Mouse (Mus musculus): ENCODE data around the gene Il21r.

DNA sequence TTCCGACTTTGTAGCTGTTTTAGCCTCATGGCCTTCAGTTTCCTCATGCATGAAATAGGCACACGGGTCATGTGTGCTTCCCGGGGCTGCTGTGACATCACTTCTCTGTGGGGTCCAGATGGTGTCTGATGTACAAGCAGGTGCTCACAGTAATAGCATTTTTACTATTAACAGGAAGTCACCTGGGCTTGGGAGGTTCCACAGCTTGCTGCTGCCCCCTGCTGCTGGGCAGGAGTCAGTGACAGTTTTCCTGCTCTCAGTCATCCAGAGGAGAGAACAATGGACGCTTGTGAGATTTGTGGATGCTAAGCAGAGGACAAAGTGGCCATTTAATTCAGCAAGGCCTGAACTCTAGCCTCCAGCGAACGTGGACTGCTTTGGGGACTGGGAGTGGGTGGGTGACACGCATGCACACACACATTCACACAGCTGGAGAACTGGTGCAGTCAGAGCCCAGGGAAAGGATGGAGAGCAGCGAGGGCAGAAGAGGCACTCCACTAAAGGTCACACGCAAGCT, 35.7 kb downstream of the Il21r start:
- peak; percentile 96 for TF ChIP-seq CTCF (IDR thresholded peaks at IDR 0.05; ENCODE audit: control insufficient read depth, insufficient read depth, low read length)
- no peak for TF ChIP-seq POLR2A (IDR thresholded peaks at IDR 0.05; ENCODE audit: borderline replicate concordance, control insufficient read depth, low read depth, low read length)

Measured in bone marrow, adult 2 months (tissue).